Mouse (Mus musculus) bone marrow, adult 2 months (tissue): Measurements from ENCODE around the gene Ric8a.

Experiments
- CTCF ChIP-seq: fragments of 200-500 bp; IDR thresholded peaks from 2 replicates; pipeline ENCODE4 v1.5.1; 2011; ENCODE audit warnings: low read length, control low read depth; ENCODE audit not compliant: control insufficient read depth, insufficient read depth
- POLR2A ChIP-seq: fragments of 200-500 bp; IDR thresholded peaks from 2 replicates; pipeline ENCODE4 v1.6.1; 2011; ENCODE audit warnings: low read depth, mild to moderate bottlenecking, control low read depth, low read length, borderline replicate concordance; ENCODE audit not compliant: control insufficient read depth

GRCm38 (mm10) chr7:140835758-140836087, 21.0 kb upstream of the Ric8a start:
- TF ChIP-seq CTCF (no peak), POLR2A (no peak)
